Mouse (Mus musculus): ENCODE results near the gene Skap2. TPM values are rescaled to one million over a fixed set of nuclear protein-coding genes. Genes with fewer than 3 reads are reported as not detected.

Gene Skap2
- total RNA-seq, 2 experiments from 2014 or later, result 2.1 to 3.6 TPM

GRCm38 (mm10) chr6:52005963-52006648 is 6.2 kb downstream of the Skap2 start:
- no peak for DNase-seq
- intact Hi-C loops (cut with DNase I), result loop anchor here (5.0 kb wide), 3 partner anchors 151 to 829 kb away; partner anchors contain the start of genes Hoxa1 and Hoxa4

- no peak for DNase-seq
- intact Hi-C loops (cut with DNase I), result loop anchor here (5.0 kb wide), 3 partner anchors 152 to 828 kb away; partner anchors contain the start of genes Hoxa1 and Hoxa4
Observed at GRCm38 (mm10) chr6:52005616-52005962, 6.8 kb downstream of the Skap2 start.

- intact Hi-C loops (cut with DNase I), result loop anchor here (5.0 kb wide), 6 partner anchors 128 to 828 kb away; partner anchors contain the start of genes Hoxa1, Hoxa4 and Hoxa5
- no peak for DNase-seq
Observed at GRCm38 (mm10) chr6:52004995-52005394, 7.4 kb downstream of the Skap2 start.

- DNase-seq, result no peak
- intact Hi-C loops (cut with DNase I), result loop anchor here (5.0 kb wide), 3 partner anchors 125 to 815 kb away; partner anchors contain the start of gene Hoxa5
Observed at GRCm38 (mm10) chr6:52002676-52003075, 9.7 kb downstream of the Skap2 start.

GRCm38 (mm10) chr6:51999157-51999478 is 13.2 kb downstream of the Skap2 start:
- intact Hi-C loops (cut with DNase I), result no loop called here
- no peak for DNase-seq

GRCm38 (mm10) chr6:51998409-51999156 is 13.8 kb downstream of the Skap2 start:
- intact Hi-C loops (cut with DNase I), result no loop called here
- DNase-seq, result no peak

GRCm38 (mm10) chr6:51987999-51988398 is 24.4 kb downstream of the Skap2 start:
- DNase-seq, result no peak
- intact Hi-C loops (cut with DNase I), result no loop called here

- intact Hi-C loops (cut with DNase I), result no loop called here
Observed at GRCm38 (mm10) chr6:51977638-51978037, 34.7 kb downstream of the Skap2 start.

GRCm38 (mm10) chr6:51975751-51976150 is 36.6 kb downstream of the Skap2 start:
- no peak for DNase-seq
- intact Hi-C loops (cut with DNase I), result no loop called here

More at GRCm38 (mm10) chr6:51977638-51978037, 34.7 kb downstream of the Skap2 start:
- DNase-seq, result no peak

GRCm38 (mm10) chr6:51958992-51959391 is 53.4 kb downstream of the Skap2 start:
- no peak for DNase-seq
- intact Hi-C loops (cut with DNase I), result no loop called here

- DNase-seq, result no peak
- intact Hi-C loops (cut with DNase I), result no loop called here
Observed at GRCm38 (mm10) chr6:51956048-51956792, 56.1 kb downstream of the Skap2 start.

GRCm38 (mm10) chr6:51947661-51948060 is 64.7 kb downstream of the Skap2 start:
- intact Hi-C loops (cut with DNase I), result no loop called here
- DNase-seq, result no peak

- intact Hi-C loops (cut with DNase I), result no loop called here
Observed at GRCm38 (mm10) chr6:51944916-51945315, 67.4 kb downstream of the Skap2 start.

GRCm38 (mm10) chr6:51933998-51934397 is 78.4 kb downstream of the Skap2 start:
- intact Hi-C loops (cut with DNase I), result no loop called here
- no peak for DNase-seq

More at GRCm38 (mm10) chr6:51944916-51945315, 67.4 kb downstream of the Skap2 start:
- DNase-seq, result no peak

- no peak for DNase-seq
- intact Hi-C loops (cut with DNase I), result no loop called here
Observed at GRCm38 (mm10) chr6:51933034-51933611, 79.2 kb downstream of the Skap2 start.

- intact Hi-C loops (cut with DNase I), result no loop called here
- DNase-seq, result no peak
Observed at GRCm38 (mm10) chr6:51927101-51927500, 85.2 kb downstream of the Skap2 start.

GRCm38 (mm10) chr6:51921831-51922230 is 90.5 kb downstream of the Skap2 start:
- DNase-seq, result no peak
- intact Hi-C loops (cut with DNase I), result no loop called here

GRCm38 (mm10) chr6:51908495-51908894 is 103.9 kb downstream of the Skap2 start:
- no peak for DNase-seq
- intact Hi-C loops (cut with DNase I), result no loop called here

- DNase-seq, result no peak
- intact Hi-C loops (cut with DNase I), result no loop called here
Observed at GRCm38 (mm10) chr6:51905659-51906058, 106.7 kb downstream of the Skap2 start.

GRCm38 (mm10) chr6:51901544-51901943 is 110.8 kb downstream of the Skap2 start:
- intact Hi-C loops (cut with DNase I), result no loop called here
- DNase-seq, result no peak

Data from gastrocnemius, postnatal 36 days (tissue).